Mouse (Mus musculus) spleen, adult 2 months (tissue): ENCODE results near the gene Mboat2.

Experiments
- CTCF ChIP-seq: fragments of 200-500 bp; IDR thresholded peaks from 2 replicates; pipeline ENCODE4 v1.5.1; 2011; ENCODE audit warnings: mild to moderate bottlenecking, inconsistent platforms; ENCODE audit not compliant: insufficient read depth, insufficient read length, insufficient replicate concordance; ENCODE audit errors: extremely low read depth
- POLR2A ChIP-seq: fragments of 200-500 bp; IDR thresholded peaks from 2 replicates; pipeline ENCODE4 v1.6.1; 2011; ENCODE audit warnings: low read depth, low read length, inconsistent platforms

DNA sequence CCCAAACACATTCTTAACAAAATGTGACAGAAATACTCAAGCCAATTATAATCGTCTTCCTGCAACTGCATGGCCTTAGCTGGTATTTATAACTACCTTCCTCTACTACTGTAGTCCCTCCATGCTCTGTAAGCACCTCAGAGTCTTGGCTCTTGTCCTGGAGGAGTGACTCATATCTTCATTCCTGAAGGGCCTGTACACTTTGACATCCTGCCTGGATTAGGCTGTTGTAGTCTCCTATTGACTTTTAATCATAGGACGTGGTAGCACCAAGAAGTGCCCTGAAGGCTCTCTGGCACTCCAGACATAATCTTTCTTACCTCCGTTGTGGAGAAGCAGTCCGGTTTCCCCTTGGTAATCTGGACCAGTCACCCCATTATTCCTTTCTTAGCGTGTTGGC is 64.7 kb downstream of the Mboat2 start:
- no peak for TF ChIP-seq CTCF
- no peak for TF ChIP-seq POLR2A
